Mouse (Mus musculus): ENCODE measurements around the gene Fam78b. TPM values are rescaled to one million over a fixed set of nuclear protein-coding genes. Genes with fewer than 3 reads are reported as not detected.

Gene Fam78b
- polyA plus RNA-seq, 1 experiment from 2014 or later: 17.4 TPM

DNA sequence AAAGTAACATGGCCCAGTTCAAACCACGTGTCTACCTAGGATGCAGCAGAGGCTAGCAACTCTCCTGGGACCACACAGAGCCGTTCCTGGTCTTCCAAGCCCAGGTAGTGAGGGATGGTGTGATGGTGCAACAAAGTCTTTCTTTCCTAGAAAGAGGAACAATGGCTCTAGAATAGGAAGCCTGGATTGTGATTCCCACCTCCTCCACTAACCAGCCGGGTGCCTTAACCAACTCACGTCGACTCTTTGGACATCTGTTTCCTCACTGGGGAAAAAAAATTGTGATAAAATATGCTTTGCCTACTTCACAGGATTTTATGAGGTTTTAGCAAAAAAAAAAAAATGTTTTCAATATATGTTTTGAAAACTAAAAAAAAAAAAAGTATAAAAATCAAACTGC is 134.5 kb downstream of the Fam78b start:
- Histone ChIP-seq H3K36me3 (no peaks in the 10 kb centered on the region), H3K9me3 (no peaks in the 10 kb centered on the region), H3K4me1 (no peaks in the 10 kb centered on the region), H3K27me3 (replicated peaks) (no peaks in the 10 kb centered on the region), H3K4me3 (no peak overlapping the region), H3K9ac (no peak overlapping the region), H3K4me2 (replicated peaks) (no peak overlapping the region), H3K27ac (no peak overlapping the region)
- 86% methylated on average over 5 of the region's 5 CpGs for WGBS
- no peak for ATAC-seq (ENCODE audit: low FRiP score, low read depth)
